13 mouse cellular contexts compared by ENCODE assay signal in the genomic region with DNA sequence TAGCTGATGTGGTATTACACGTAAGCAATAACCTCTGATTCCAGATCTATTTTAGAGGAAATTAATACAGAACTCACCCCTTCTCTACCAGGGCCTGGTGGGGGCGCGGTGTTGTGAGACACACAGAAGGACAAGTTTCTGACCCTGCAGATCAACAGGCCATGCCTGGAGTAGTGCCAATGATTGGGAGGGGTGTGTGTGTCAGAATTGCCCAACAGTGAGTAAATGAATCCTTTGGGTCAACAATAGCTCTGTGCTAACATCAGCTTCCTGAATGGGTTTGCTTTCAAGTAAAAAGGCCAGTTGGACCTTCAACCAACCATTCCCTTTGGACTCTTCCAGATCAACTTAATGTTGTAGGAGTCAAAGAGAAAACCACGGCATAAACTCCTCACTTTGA. TPM values are rescaled to one million over a fixed set of nuclear protein-coding genes. Genes with fewer than 3 reads are reported as not detected.
A peak's percentile ranks its signal among the peaks of the same experiment; 100 is the strongest.
DNase-seq lines count a peak whose midpoint lies in the region; ATAC-seq and TF ChIP-seq lines count a peak whose summit lies in the region.
"Had no signal": no experiment of that assay in that cellular context is flagged by ENCODE, and none has a peak within 500 bp of the region (broad histone marks: within the 10 kb centered on the region; RNA-seq: fewer than 3 reads in every experiment).

No protein-coding gene starts in this region.

- ATAC-seq in hindbrain, embryonic 11.5 days (ENCODE audit: low FRiP score): no peak

- H3ac ChIP-seq in C2C12 (ENCODE audit: control insufficient read depth, insufficient read length, low read depth): no peak overlapping the region

- WGBS in hindbrain, embryonic 11.5 days: 95% methylated on average over 4 of the region's 4 CpGs

- no peaks in the 10 kb centered on the region for H3K36me3 ChIP-seq in C2C12 (ENCODE audit: control insufficient read depth, insufficient read depth)
- no peaks in the 10 kb centered on the region for H3K36me3 ChIP-seq in hindbrain, embryonic 11.5 days (ENCODE audit: control insufficient read depth, insufficient read depth, low read length)

- H3K4me2 ChIP-seq in hindbrain, embryonic 11.5 days (replicated peaks; ENCODE audit: low read depth, low read length): no peak overlapping the region

- H3K9me3 ChIP-seq in hindbrain, embryonic 11.5 days (ENCODE audit: control insufficient read depth, low read length): no peaks in the 10 kb centered on the region

- TF ChIP-seq CTCF in C2C12 (IDR thresholded peaks at IDR 0.05; ENCODE audit: control insufficient read depth, insufficient read depth, insufficient read length): no peak

- no peaks in the 10 kb centered on the region for H3K27me3 ChIP-seq in C2C12 (ENCODE audit: control insufficient read depth, insufficient read depth, insufficient read length)
- H3K27me3 ChIP-seq in hindbrain, embryonic 11.5 days (ENCODE audit: control insufficient read depth, insufficient read depth, low read length): no peaks in the 10 kb centered on the region

- H3K27ac ChIP-seq in hindbrain, embryonic 11.5 days (ENCODE audit: low read depth, low read length): no peak overlapping the region

- no peaks in the 10 kb centered on the region for H3K79me2 ChIP-seq in C2C12 (ENCODE audit: control insufficient read depth, insufficient read depth)

- no peaks in the 10 kb centered on the region for H3K4me1 ChIP-seq in hindbrain, embryonic 11.5 days (replicated peaks; ENCODE audit: control insufficient read depth, insufficient read depth, low read length)

- no peaks in the 10 kb centered on the region for H3K79me3 ChIP-seq in C2C12 (ENCODE audit: low read depth)

- no peak overlapping the region for H3K4me3 ChIP-seq in C2C12 (ENCODE audit: insufficient read depth, poor library complexity, severe bottlenecking)
- H3K4me3 ChIP-seq in hindbrain, embryonic 11.5 days (ENCODE audit: low read depth, low read length): no peak overlapping the region
- H3K4me3 ChIP-seq: erythroblast, embryonic 14.5 days; myocyte had no signal

- H3K9ac ChIP-seq in hindbrain, embryonic 11.5 days (ENCODE audit: low read depth, low read length): no peak overlapping the region

- DNase-seq in adrenal gland, adult 2 months: peak; percentile 68
- no peak for DNase-seq in adrenal gland, adult 18-20 months (ENCODE audit: low spot score in 2 of 2)
- peak; percentile 66 for DNase-seq in liver
- peak; percentile 24 for DNase-seq in lung, postnatal 25 days (ENCODE audit: low spot score)
- no peak for DNase-seq in hindbrain, embryonic 11.5 days (ENCODE audit: low spot score)
- no peak for DNase-seq in right cerebral cortex, postnatal 14 days
- DNase-seq in cerebellum, adult 8-10 months: no peak
- DNase-seq: heart, postnatal 36 days had no signal

TF ChIP-seq in C2C12, 6 proteins besides CTCF, POLR2A, EP300 and RAD21:
- TF ChIP-seq MYOD1 (IDR thresholded peaks at IDR 0.05; ENCODE audit: control insufficient read depth, insufficient read length, low read depth) (no peak), MYOG (IDR thresholded peaks at IDR 0.05; ENCODE audit: control insufficient read depth, extremely low read depth, insufficient read length) (no peak), CEBPB (IDR thresholded peaks at IDR 0.05; ENCODE audit: low read depth) (peak; percentile 29), USF1 (IDR thresholded peaks at IDR 0.05; ENCODE audit: low read depth) (no peak), MAX (IDR thresholded peaks at IDR 0.05) (no peak)
TF ChIP-seq in C2C12: peak in this region for 1.

RNA-seq across cellular contexts. Expression of gene Kcnv2, which starts 6.3 kb away (rescaled TPM):
- under 1 TPM in 1 of 2 experiments, not detected in 1; 0.06 TPM for total RNA-seq in adrenal gland, adult 2 months (2021)
- polyA plus RNA-seq in adrenal gland, adult 2 months (2012; rRNA removed): not detected in 2 replicates
- under 1 TPM in 1 of 2 experiments, not detected in 1; 0.07 TPM for total RNA-seq in adrenal gland, adult 18-20 months (2021)
- not detected for polyA plus RNA-seq in C2C12 (2012; fragmentation: generic; extraction: Trizol)
- polyA plus RNA-seq in hindbrain, embryonic 11.5 days (2014; fragmentation: Nextera tagmentation; extraction: Ambion mirVana): 0.05 and 0.08 TPM in 2 replicates
- total RNA-seq: common myeloid progenitor, adult 5-6 weeks; megakaryocyte, adult 5-6 weeks had no signal
- polyA plus RNA-seq: erythroblast, embryonic 14.5 days; myocyte had no signal

Comparison
In these comparisons a context has a peak if more than half of its experiments do, and no peak if none do; other contexts are left out.
1. DNase-seq: peak in adrenal gland, adult 2 months (single experiment), liver (single experiment) and lung, postnatal 25 days (single experiment); none in adrenal gland, adult 18-20 months (0 of 2), hindbrain, embryonic 11.5 days (single experiment), right cerebral cortex, postnatal 14 days (single experiment) and cerebellum, adult 8-10 months (single experiment).